9 mouse cellular contexts compared by ENCODE assay signal in genomic region chr1:120074931-120075330, GRCm38 (mm10). TPM values are rescaled to one million over a fixed set of nuclear protein-coding genes. Genes with fewer than 3 reads are reported as not detected.
DNase-seq lines count a peak whose midpoint lies in the region; TF ChIP-seq lines count a peak whose summit lies in the region.
"Had no signal": no experiment of that assay in that cellular context is flagged by ENCODE, and none has a peak within 500 bp of the region (broad histone marks: within the 10 kb centered on the region; RNA-seq: fewer than 3 reads in every experiment).

No protein-coding gene starts in this region.

- no peaks in the 10 kb centered on the region for H3K27me3 ChIP-seq in liver, adult 2 months (ENCODE audit: control insufficient read depth, insufficient read depth, low read length)

- 32% methylated on average over 4 of the region's 4 CpGs for WGBS in liver, adult 2 months

- H3K27ac ChIP-seq in liver, adult 2 months (replicated peaks; ENCODE audit: insufficient read depth, low read depth, low read length), result 0 out of 2 replicates have a peak overlapping the region, but pooled peaks have one; percentile 11
- peak overlapping the region; percentile 23; the same call in 1 of the 2 replicates for H3K27ac ChIP-seq in embryonic fibroblast, embryonic 13.5 days (ENCODE audit: insufficient read depth, low read length)
- H3K27ac ChIP-seq: embryonic facial prominence, embryonic 13.5 days had no signal

- TF ChIP-seq POLR2A in liver, adult 2 months (IDR thresholded peaks at IDR 0.05; ENCODE audit: extremely low read depth, insufficient read depth, low read length), result no peak
- no peak for TF ChIP-seq POLR2A in embryonic fibroblast, embryonic 13.5 days (IDR thresholded peaks at IDR 0.05; ENCODE audit: low read depth, low read length)

- no peak for TF ChIP-seq CTCF in liver, adult 2 months (IDR thresholded peaks at IDR 0.05; ENCODE audit: low read depth, low read length)
- no peak for TF ChIP-seq CTCF in embryonic fibroblast, embryonic 13.5 days (IDR thresholded peaks at IDR 0.05; ENCODE audit: borderline replicate concordance, insufficient read depth, low read length)

- no peaks in the 10 kb centered on the region for H3K36me3 ChIP-seq in liver, adult 2 months (ENCODE audit: control insufficient read depth, insufficient read depth, low read length)
- H3K36me3 ChIP-seq: embryonic facial prominence, embryonic 13.5 days had no signal

- peaks cover 30% of the 10 kb centered on the region for H3K4me1 ChIP-seq in liver, adult 2 months (ENCODE audit: control insufficient read depth, insufficient read depth, low read length)
- H3K4me1 ChIP-seq in embryonic fibroblast, embryonic 13.5 days (ENCODE audit: control insufficient read depth, insufficient read depth, low read length), result peaks cover 8% of the 10 kb centered on the region

- peaks cover 19% of the 10 kb centered on the region; the same call in 1 of the 2 replicates for H3K79me2 ChIP-seq in liver, adult 2 months (ENCODE audit: control insufficient read depth, insufficient read depth, low read length)

- H3K4me3 ChIP-seq in liver, adult 2 months (ENCODE audit: insufficient read depth, low read depth, low read length), result no peak overlapping the region
- no peak overlapping the region for H3K4me3 ChIP-seq in embryonic fibroblast, embryonic 13.5 days (ENCODE audit: insufficient read depth, low read length)
- H3K4me3 ChIP-seq: embryonic facial prominence, embryonic 13.5 days had no signal

- intact Hi-C loops in left cerebral cortex, postnatal 14 days (cut with DNase I), result no loop called here

- peak; percentile 40 for DNase-seq in liver, adult 2 months (ENCODE audit: extremely low read depth, low read depth, low spot score)
- DNase-seq in liver, result no peak
- DNase-seq in cerebellum, adult 18-20 months, result peak; percentile 44 to 46
- peak; percentile 30 for DNase-seq in lung, postnatal 36 days
- DNase-seq in layer of hippocampus, adult 9-10 months (ENCODE audit: low spot score), result no peak
- DNase-seq in left cerebral cortex, postnatal 14 days (ENCODE audit: low spot score in 2 of 2), result no peak
- DNase-seq: forebrain, postnatal 0 days had no signal

- no peak overlapping the region for H3K9ac ChIP-seq in liver, adult 2 months (ENCODE audit: low read depth, low read length)
- H3K9ac ChIP-seq: embryonic facial prominence, embryonic 13.5 days; forebrain, postnatal 0 days had no signal

RNA-seq across cellular contexts. Expression of gene Tmem37, which starts 1.1 kb away (rescaled TPM):
- 64.9 and 96.5 TPM in 2 replicates for total RNA-seq in liver, adult 2 months (2014; rRNA removed)
- 172 and 299 TPM in 2 replicates for polyA plus RNA-seq in liver, adult 2 months (2012; rRNA removed)
- polyA plus RNA-seq in embryonic fibroblast, embryonic 13.5 days (2011; ENCODE audit: insufficient read length, low read depth, missing spikeins), result 18.7 and 25.9 TPM in 2 replicates
- 1 to 10 TPM; 1.7 to 1.8 TPM for total RNA-seq in left cerebral cortex, postnatal 14 days (2021)

RNA-seq across cellular contexts. Expression of gene Dbi, which starts 45.9 kb away (rescaled TPM):
- 1,543 and 1,850 TPM in 2 replicates for total RNA-seq in liver, adult 2 months (2014; rRNA removed)
- polyA plus RNA-seq in liver, adult 2 months (2012; rRNA removed), result 1,631 and 1,632 TPM in 2 replicates
- 267 and 293 TPM in 2 replicates for polyA plus RNA-seq in embryonic fibroblast, embryonic 13.5 days (2011; ENCODE audit: insufficient read length, low read depth, missing spikeins)
- total RNA-seq in left cerebral cortex, postnatal 14 days (2021), result 100 to 1,000 TPM; 281 to 285 TPM

RNA-seq across cellular contexts. Expression of gene 3110009E18Rik, which starts 46.1 kb away (rescaled TPM):
- 1.3 and 1.4 TPM in 2 replicates for total RNA-seq in liver, adult 2 months (2014; rRNA removed)
- polyA plus RNA-seq in liver, adult 2 months (2012; rRNA removed), result 0.61 and 0.65 TPM in 2 replicates
- 4.0 and 7.2 TPM in 2 replicates for polyA plus RNA-seq in embryonic fibroblast, embryonic 13.5 days (2011; ENCODE audit: insufficient read length, low read depth, missing spikeins)
- 1 to 10 TPM; 4.8 to 8.8 TPM for total RNA-seq in left cerebral cortex, postnatal 14 days (2021)

Comparison
In these comparisons a context has a peak if more than half of its experiments do, and no peak if none do; other contexts are left out.
1. DNase-seq: peak in liver, adult 2 months (single experiment), cerebellum, adult 18-20 months (2 of 2) and lung, postnatal 36 days (single experiment); none in liver (single experiment), layer of hippocampus, adult 9-10 months (single experiment) and left cerebral cortex, postnatal 14 days (0 of 2).
2. RNA of gene Tmem37, which starts 1.1 kb away (total RNA-seq): 64.9 to 96.5 TPM in liver, adult 2 months; 1.7 to 1.8 TPM in left cerebral cortex, postnatal 14 days; every median in the first group is over 10 times any median in the second.